In genomic region chr13:29578621-29579020, GRCm38 (mm10) we compare ENCODE assay signal across 17 mouse cellular contexts.
"Had no signal": no experiment of that assay in that cellular context is flagged by ENCODE, and none has a peak within 500 bp of the region (broad histone marks: within the 10 kb centered on the region; RNA-seq: fewer than 3 reads in every experiment).

No protein-coding gene starts in this region.

- ATAC-seq: liver, postnatal 0 days; lung, postnatal 0 days; midbrain, embryonic 13.5 days; midbrain, embryonic 15.5 days had no signal

- H3K4me2 ChIP-seq: lung, embryonic 15.5 days; midbrain, embryonic 11.5 days; midbrain, embryonic 13.5 days; midbrain, embryonic 15.5 days; neural tube, embryonic 12.5 days; stomach, embryonic 15.5 days had no signal

- H3K9me3 ChIP-seq: lung, embryonic 15.5 days; megakaryocyte, embryonic 14.5 days; midbrain, embryonic 15.5 days; neural tube, embryonic 12.5 days; stomach, embryonic 15.5 days had no signal

- H3K27ac ChIP-seq: lung, embryonic 15.5 days; macrophage; midbrain, embryonic 13.5 days; midbrain, embryonic 15.5 days; neural tube, embryonic 12.5 days; stomach, embryonic 15.5 days; stomach, postnatal 0 days had no signal

- H3K4me3 ChIP-seq: lung, embryonic 15.5 days; megakaryocyte, embryonic 14.5 days; midbrain, embryonic 13.5 days; midbrain, embryonic 15.5 days; neural tube, embryonic 12.5 days; stomach, embryonic 15.5 days had no signal

- H3K9ac ChIP-seq: liver, postnatal 0 days; lung, embryonic 15.5 days; midbrain, embryonic 13.5 days; midbrain, embryonic 15.5 days; neural tube, embryonic 12.5 days; stomach, embryonic 15.5 days had no signal

- H3K27me3 ChIP-seq: lung, embryonic 15.5 days; megakaryocyte, embryonic 14.5 days; midbrain, embryonic 13.5 days; midbrain, embryonic 15.5 days; neural tube, embryonic 12.5 days; stomach, embryonic 15.5 days had no signal

- H3K4me1 ChIP-seq: megakaryocyte, embryonic 14.5 days; midbrain, embryonic 15.5 days; stomach, embryonic 15.5 days had no signal

- DNase-seq: liver, postnatal 0 days; lung, adult 2 months; lung, postnatal 14 days; lung, postnatal 36 days; right cerebral cortex, postnatal 14 days; thymus, adult 2 months; thymus, postnatal 36 days had no signal

- H3K36me3 ChIP-seq: lung, embryonic 15.5 days; midbrain, embryonic 13.5 days; midbrain, embryonic 15.5 days; neural tube, embryonic 12.5 days; stomach, embryonic 15.5 days had no signal
